Mouse (Mus musculus) liver, postnatal 0 days (tissue): ENCODE results near the gene Oprm1.

Source experiments
- CTCF ChIP-seq: sonication (generic); IDR thresholded peaks from 2 replicates; pipeline ENCODE4 v1.5.1; 2016; ENCODE audit warnings: antibody characterized with exemption, low read depth
- EP300 ChIP-seq: IDR thresholded peaks from 2 replicates; pipeline ENCODE4 v1.6.1; 2016; ENCODE audit warnings: antibody characterized with exemption, low read depth, mild to moderate bottlenecking

DNA sequence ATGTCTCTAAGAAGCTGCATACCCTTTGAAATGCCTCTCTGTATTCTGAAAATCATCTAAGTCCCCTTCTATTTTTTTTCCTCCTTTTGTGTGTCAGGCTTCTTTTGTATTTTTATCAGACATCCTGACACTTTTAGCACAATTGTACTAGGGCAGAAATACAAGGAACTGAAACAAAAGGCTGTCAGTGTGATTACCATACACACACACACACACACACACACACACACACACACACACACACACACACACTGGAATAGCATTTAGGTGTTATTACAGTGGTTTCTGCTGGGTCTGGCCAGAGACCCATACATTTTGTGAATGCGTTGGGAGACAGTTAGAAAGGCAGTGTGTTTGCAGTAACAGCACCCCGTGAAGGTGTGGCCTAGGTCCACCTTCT, 275.2 kb downstream of the Oprm1 start:
- TF ChIP-seq CTCF, result no peak
- TF ChIP-seq EP300, result no peak
